Mouse (Mus musculus) gonadal fat pad, adult 2 months (tissue): Measurements from ENCODE around the gene Map6. TPM values are rescaled to one million over a fixed set of nuclear protein-coding genes. Genes with fewer than 3 reads are reported as not detected.
"Not testable (repeated sequence)": the region's sequence is repeated elsewhere in the genome, so short reads cannot be mapped to it uniquely, and the experiment has no call there.

Experiments used
- DNase-seq: peaks from one replicate; pipeline ENCODE4 v3.0.0-alpha.2; 2012; ENCODE audit warnings: low read depth
- polyA plus RNA-seq: library from polyadenylated mRNA; depleted of rRNA; stranded (reverse); fragments of >200 nt; gene quantifications from 2 replicates; pipeline ENCODE4 v1.2.3, GENCODE M21; 2012

The Map6 gene
- polyA plus RNA-seq, 1 experiment = 7.1 TPM

DNA sequence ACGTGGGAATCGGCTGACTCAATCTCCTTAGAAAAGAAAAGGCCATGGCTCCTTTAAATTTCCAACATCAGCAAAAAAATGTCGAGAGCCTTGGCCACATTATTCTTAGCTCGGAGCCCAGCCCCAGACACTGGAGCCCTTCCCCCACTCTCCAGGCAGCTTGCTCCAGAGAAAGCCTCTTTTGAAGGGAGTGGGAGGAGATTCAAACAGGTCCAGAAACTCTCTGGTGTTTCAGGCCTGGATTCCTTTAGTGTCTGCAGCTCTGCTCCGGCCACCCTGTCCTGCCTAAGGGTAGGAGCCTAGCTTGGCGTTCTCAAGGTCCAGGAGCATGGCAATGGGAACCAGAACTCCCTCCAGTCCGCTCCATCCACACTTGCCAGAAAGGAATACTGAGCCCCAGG, 88.5 kb downstream of the Map6 start:
- no peak for DNase-seq

DNA sequence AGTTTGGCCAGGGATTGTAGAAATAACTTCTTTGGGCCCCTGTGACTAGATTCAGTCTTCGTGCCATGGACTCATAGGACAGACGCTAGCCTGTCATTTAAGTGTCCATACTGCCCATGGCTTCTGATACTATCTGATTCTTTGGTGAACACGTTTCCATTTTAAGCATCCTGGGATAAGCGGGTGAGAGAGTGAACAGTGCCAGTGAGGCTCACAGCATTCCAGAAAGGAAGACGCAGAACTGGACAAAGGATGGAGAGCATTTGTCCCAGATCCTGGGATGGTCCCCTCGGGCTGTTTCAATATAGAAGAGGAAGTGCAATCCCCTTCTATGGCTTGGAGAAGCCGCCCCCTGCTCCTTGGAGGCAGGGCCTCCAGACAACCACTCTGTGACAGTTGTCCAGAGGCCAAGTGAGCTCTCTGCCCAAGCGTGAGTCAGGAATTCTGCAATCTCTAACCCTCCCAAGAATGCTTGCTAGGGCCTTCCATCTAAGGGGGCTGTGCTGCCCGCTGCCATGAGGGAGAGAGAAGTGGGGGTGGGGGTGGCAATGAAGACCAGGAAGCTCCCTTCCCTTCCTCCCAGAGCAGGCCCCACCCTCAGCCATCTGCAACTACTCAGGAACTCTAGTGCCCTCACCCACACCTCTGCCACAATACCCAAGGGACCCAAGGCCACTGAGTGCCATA, 89.1 kb downstream of the Map6 start:
- no peak for DNase-seq

- DNase-seq = no peak
Measured at GRCm38 (mm10) chr7:99357201-99357600, 90.0 kb downstream of the Map6 start.

- no peak for DNase-seq
Measured at GRCm38 (mm10) chr7:99358371-99358770, 91.1 kb downstream of the Map6 start.

- DNase-seq = no peak
Measured at GRCm38 (mm10) chr7:99360021-99360802, 93.0 kb downstream of the Map6 start.

- no peak for DNase-seq
Measured at GRCm38 (mm10) chr7:99360803-99361414, 93.7 kb downstream of the Map6 start.

- DNase-seq = no peak
Measured at GRCm38 (mm10) chr7:99362137-99362536, 94.9 kb downstream of the Map6 start.

GRCm38 (mm10) chr7:99365069-99365468, 97.8 kb downstream of the Map6 start:
- no peak for DNase-seq

DNA sequence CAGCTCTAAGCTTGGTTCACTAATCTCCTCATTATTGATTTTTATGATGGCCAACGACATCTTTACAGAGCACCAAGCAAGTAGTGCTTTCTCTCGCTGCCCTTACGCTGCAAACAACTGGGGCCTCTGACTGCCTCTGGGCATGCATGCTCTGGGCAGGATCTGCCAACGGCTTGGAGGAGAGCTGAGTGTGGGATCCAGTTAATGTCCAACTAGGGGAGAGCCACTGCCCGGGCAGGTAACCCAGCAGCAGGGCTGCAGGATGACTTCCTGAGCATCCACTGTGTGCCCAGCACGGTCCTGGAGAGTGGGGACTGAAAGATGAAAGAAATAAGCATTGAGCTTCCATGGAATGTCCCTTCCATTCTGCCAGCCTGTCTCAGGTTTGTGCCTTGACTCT, 99.5 kb downstream of the Map6 start:
- no peak for DNase-seq

DNA sequence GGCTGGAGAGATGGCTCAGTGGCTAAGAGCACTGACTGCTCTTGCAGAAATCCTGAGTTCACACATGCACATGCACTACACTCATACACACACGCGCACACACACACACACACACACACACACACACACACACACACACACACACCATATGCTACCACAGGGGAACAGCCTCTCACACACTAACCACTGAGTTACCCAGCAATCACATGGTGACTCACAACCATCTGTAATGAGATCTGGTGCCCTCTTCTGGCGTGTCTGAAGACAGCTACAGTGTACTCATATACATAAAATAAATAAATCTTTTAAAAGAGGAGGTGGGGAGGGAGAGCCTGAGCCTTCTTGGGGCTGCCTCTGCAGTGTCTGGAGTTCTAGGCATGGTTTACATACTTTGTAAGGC, 107.1 kb downstream of the Map6 start:
- not testable (repeated sequence) for DNase-seq

DNA sequence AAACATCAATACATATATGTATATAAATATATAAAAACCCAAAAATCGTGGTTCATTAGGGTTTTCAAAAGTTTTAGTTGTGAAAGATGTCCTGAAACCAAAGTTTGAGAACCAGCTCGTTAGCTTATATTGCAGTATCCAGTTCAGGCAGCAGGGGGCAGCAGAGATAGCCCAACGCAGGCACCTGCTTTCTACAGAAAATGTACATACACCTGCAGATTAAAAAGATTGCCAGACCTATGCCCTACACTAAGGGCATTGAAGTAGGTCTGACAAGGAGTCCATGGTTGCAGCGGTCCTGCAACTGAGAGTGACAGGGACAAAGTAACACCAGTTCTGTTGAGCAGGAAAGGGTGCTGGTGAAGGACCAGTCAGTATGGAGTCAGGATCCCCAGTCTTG, 108.2 kb downstream of the Map6 start:
- DNase-seq = no peak

- no peak for DNase-seq
Measured at GRCm38 (mm10) chr7:99378870-99379269, 111.6 kb downstream of the Map6 start.

DNA sequence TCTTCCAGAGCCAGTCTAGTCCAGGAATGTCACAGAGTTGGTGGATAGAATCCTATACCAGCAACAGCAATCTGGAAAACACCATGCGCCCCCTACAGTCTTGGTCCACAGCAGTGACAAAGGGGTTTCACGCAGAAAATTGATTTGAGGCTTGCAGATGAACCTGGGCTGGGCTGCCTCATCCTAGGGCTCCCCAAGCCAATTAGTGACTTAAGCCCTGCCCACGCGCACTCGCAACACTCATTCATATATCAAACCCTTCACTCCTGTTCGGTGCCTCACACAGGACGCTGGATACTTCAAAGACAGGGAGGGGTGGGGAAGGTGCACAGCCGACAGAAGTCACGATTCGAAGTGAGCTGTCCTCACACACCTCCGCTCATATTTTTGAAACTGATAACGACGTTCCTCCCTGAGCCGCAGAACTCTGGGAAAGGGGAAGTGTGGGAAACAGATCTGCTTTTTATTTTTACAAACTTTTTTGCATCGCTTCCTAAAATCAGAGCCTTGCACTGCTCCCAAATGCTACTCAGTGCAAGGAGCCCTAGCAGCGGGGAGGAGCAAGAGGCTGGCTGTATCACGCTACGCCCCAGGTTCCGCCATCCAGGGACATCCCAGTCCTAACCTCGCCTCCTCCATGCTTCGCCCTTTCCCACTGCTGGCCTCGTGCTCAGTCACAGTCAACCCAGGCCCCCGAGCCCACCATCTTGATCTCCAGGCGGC, 113.4 kb downstream of the Map6 start:
- no peak for DNase-seq

GRCm38 (mm10) chr7:99381214-99382087, 114.2 kb downstream of the Map6 start, which contains the start of gene Gdpd5:
TSS of gene Gdpd5 (plus strand) at chr7:99381414.
- peak; percentile 64 for DNase-seq

- DNase-seq = no peak
Measured at GRCm38 (mm10) chr7:99382088-99383000, 115.1 kb downstream of the Map6 start.

DNA sequence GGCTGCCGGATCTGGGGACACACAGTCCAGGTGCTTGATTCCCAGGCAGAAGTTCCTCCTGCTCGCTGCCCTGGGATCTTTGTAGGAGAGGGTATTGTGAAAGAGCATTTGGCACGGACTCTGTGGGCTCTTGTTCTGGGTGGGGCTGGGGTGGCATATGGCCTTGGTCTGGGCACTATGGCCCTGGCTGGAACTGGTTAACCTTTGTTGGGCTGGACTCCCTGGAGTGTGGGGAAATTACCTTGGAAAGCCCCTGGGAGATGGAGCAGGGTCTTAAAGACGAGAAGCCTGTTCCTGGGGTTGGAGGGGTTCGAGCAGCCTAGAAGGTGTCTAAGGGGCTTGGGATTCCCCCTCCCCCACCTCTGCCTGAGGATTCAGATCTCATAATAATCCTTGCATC, 116.0 kb downstream of the Map6 start:
- no peak for DNase-seq

DNA sequence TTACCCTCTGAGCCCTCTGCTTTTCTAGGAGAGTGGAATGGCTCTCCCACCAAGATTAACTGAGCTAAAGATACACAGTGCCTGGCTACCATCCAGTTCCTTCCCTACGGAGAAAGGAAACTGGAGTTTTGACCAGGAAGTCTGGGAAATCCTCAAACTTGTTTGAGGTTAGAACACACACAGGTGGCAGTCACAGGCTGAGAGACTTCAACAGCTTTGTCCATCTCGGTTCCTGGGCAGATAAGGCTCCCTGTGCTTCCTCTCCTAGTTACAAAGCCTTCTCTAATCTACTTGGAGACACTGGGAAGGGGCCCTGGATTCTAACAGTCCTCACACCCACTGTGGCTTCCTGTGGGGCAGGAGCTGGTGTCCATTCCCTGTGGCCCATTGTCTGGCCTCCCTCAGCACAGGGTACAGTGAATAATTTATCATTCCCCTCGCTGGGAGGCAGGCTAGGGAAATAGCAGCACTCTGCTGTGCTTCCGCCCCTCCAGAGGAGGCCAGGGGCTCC, 116.9 kb downstream of the Map6 start:
- no peak for DNase-seq

- DNase-seq = no peak
Measured at GRCm38 (mm10) chr7:99386030-99386429, 118.8 kb downstream of the Map6 start.
